Mouse (Mus musculus): ENCODE measurements around the gene Rnf220. TPM values are rescaled to one million over a fixed set of nuclear protein-coding genes. Genes with fewer than 3 reads are reported as not detected.
A peak's percentile ranks its signal among the peaks of the same experiment; 100 is the strongest.

The Rnf220 gene
- total RNA-seq, 1 experiment from 2014 or later, result 90.9 TPM

DNA sequence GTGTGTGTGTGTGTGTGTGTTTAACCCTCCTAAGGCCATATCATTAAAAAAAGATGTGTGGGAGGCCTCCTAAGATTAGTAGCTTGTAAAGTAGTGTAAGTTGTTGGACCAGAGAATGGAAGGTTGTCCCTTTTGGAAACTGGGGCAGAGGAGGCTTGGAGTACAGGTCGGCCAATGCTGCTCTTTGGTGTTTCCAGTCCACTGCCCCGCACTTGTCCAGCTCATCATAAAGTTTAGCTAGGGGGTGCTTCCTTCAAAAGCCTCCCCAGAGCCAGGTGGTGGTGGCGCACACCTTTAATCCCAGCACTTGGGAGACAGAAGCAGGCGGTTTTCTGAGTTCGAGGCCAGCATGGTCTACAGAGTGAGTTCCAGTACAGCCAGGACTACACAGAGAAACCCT lies 244.1 kb downstream of the Rnf220 start:
- ATAC-seq (replicated peaks in 1 of 2; ENCODE audit: insufficient read depth in 1 of 2, low FRiP score in 2 of 2, low TSS enrichment in 1 of 2, low read depth in 1 of 2, poor library complexity in 2 of 2, severe bottlenecking in 2 of 2), result no peak

- ATAC-seq (replicated peaks in 1 of 2; ENCODE audit: insufficient read depth in 1 of 2, low FRiP score in 2 of 2, low TSS enrichment in 1 of 2, low read depth in 1 of 2, poor library complexity in 2 of 2, severe bottlenecking in 2 of 2), result no peak
Measured at GRCm38 (mm10) chr4:117252351-117252750, 244.5 kb downstream of the Rnf220 start.

DNA sequence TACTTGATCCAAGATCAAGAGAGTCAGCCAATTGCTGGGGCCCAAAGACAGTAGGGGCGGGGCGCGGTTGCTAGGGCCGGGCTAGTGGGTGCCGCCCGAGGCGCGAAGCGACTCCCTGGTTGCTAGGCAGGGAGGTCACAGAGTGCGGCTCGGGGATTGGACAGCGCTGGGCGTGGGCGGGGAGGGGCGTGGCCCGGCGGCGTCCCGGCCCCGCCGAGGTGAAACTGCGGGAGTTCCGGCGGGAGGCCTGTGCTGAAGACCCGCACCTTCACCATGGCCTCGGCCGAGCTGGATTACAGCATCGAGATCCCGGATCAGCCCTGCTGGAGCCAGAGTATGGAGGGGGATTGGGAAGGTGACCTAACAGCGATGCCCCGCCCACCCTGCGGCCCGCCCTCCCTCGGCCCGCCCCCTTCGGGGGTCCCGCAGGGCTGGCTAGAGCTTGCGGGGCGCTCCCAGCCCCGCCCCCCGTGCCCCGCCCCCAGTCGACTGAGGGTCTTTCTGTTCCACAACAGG lies 245.0 kb downstream of the Rnf220 start, which contains the start of the genes Tmem53 and Armh1:
Gene Tmem53, plus strand, starts transcription at position 151 of the 516 bp plus-strand sequence.
Gene Armh1, minus strand, starts transcription at position 325 of the 516 bp plus-strand sequence.
- ATAC-seq (replicated peaks in 1 of 2; ENCODE audit: insufficient read depth in 1 of 2, low FRiP score in 2 of 2, low TSS enrichment in 1 of 2, low read depth in 1 of 2, poor library complexity in 2 of 2, severe bottlenecking in 2 of 2), result peak; percentile 91 to 95

GRCm38 (mm10) chr4:117250982-117251381 lies 245.9 kb downstream of the Rnf220 start:
- ATAC-seq (replicated peaks in 1 of 2; ENCODE audit: insufficient read depth in 1 of 2, low FRiP score in 2 of 2, low TSS enrichment in 1 of 2, low read depth in 1 of 2, poor library complexity in 2 of 2, severe bottlenecking in 2 of 2), result no peak

DNA sequence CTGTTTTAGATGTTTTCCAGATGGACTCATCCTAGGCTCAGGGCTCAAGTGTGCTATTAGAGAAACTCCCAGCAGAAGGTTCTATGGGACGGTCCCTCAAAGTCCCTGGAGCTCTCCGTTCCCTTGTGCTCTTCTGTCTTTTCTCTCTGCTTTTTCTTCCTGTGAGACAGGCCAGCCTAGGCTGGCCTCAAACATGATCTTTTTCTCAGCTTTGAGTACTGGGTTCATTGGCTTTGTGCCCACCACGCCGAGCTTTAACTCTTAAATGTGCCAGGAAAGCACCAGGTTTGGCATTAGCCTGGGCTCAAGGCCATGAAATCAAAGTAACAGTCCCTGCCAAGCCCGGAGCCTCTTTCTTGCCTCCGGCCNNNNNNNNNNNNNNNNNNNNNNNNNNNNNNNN lies 256.0 kb downstream of the Rnf220 start:
- ATAC-seq (replicated peaks in 1 of 2; ENCODE audit: insufficient read depth in 1 of 2, low FRiP score in 2 of 2, low TSS enrichment in 1 of 2, low read depth in 1 of 2, poor library complexity in 2 of 2, severe bottlenecking in 2 of 2), result no peak

- no peak for ATAC-seq (replicated peaks in 1 of 2; ENCODE audit: insufficient read depth in 1 of 2, low FRiP score in 2 of 2, low TSS enrichment in 1 of 2, low read depth in 1 of 2, poor library complexity in 2 of 2, severe bottlenecking in 2 of 2)
Measured at GRCm38 (mm10) chr4:117239153-117239552, 257.7 kb downstream of the Rnf220 start.

DNA sequence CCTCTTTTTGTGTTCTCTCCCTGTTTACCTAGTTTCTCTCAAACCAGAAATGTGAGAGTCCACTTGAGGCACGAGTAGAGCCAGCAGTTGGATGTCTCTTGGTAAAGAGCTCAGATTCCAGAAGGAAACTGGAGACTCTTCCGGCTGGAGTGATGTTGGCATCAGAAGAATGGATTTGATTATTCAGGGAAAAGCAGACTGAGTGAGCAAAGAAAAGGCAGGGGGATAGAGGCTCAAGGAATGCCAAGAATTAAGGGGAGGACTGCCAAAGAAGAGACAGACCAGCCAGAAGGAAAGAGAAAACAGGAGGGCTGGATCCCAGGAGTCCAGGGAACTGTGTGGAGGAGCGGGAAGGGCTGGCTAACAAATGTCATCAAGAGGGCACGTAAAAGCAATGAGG lies 261.0 kb downstream of the Rnf220 start:
- ATAC-seq (replicated peaks in 1 of 2; ENCODE audit: insufficient read depth in 1 of 2, low FRiP score in 2 of 2, low TSS enrichment in 1 of 2, low read depth in 1 of 2, poor library complexity in 2 of 2, severe bottlenecking in 2 of 2), result no peak

GRCm38 (mm10) chr4:117234166-117234741 lies 262.6 kb downstream of the Rnf220 start:
- ATAC-seq (replicated peaks in 1 of 2; ENCODE audit: insufficient read depth in 1 of 2, low FRiP score in 2 of 2, low TSS enrichment in 1 of 2, low read depth in 1 of 2, poor library complexity in 2 of 2, severe bottlenecking in 2 of 2), result no peak

DNA sequence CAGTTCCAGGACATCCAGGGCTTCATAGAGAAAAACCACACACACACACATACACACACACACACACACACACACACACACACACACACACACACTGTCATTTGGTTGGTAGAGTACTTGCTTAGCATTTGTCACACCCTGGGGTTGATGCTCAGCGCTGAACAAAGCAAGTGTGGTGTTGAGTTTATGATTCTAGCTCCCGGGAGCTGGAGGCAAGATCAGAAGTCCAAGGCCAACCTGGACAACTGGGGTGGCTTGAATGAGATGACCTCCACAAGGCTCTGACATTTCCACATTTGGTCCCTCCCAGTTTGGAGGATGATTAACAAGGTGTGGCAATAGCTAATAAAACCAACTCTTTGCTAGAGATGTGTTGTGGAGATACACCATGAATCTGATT lies 265.6 kb downstream of the Rnf220 start:
- ATAC-seq (replicated peaks in 1 of 2; ENCODE audit: insufficient read depth in 1 of 2, low FRiP score in 2 of 2, low TSS enrichment in 1 of 2, low read depth in 1 of 2, poor library complexity in 2 of 2, severe bottlenecking in 2 of 2), result no peak

- no peak for ATAC-seq (replicated peaks in 1 of 2; ENCODE audit: insufficient read depth in 1 of 2, low FRiP score in 2 of 2, low TSS enrichment in 1 of 2, low read depth in 1 of 2, poor library complexity in 2 of 2, severe bottlenecking in 2 of 2)
Measured at GRCm38 (mm10) chr4:117230331-117230730, 266.5 kb downstream of the Rnf220 start.

DNA sequence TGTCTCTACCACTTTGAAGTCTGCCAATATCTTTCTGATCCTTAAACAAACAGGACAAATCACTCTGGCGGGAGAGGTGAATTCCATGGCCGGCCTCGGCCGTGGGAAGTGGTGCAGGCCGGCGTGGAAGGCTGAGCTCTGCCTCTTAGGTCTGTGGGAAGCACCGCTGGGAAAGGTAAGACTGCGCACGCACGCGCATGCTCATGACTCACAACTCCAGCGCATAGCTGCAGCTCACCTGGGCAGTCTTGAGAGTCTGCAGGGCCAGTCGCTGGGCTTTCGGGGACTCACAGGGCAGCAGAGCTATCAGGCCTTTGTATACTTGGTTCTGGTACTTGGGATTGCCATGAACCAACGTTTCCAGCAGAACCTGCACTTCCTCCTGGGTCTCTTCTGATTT lies 267.3 kb downstream of the Rnf220 start:
- ATAC-seq (replicated peaks in 1 of 2; ENCODE audit: insufficient read depth in 1 of 2, low FRiP score in 2 of 2, low TSS enrichment in 1 of 2, low read depth in 1 of 2, poor library complexity in 2 of 2, severe bottlenecking in 2 of 2), result no peak

- ATAC-seq (replicated peaks in 1 of 2; ENCODE audit: insufficient read depth in 1 of 2, low FRiP score in 2 of 2, low TSS enrichment in 1 of 2, low read depth in 1 of 2, poor library complexity in 2 of 2, severe bottlenecking in 2 of 2), result no peak
Measured at GRCm38 (mm10) chr4:117225250-117225649, 271.6 kb downstream of the Rnf220 start.

GRCm38 (mm10) chr4:117224122-117224521 lies 272.7 kb downstream of the Rnf220 start:
- no peak for ATAC-seq (replicated peaks in 1 of 2; ENCODE audit: insufficient read depth in 1 of 2, low FRiP score in 2 of 2, low TSS enrichment in 1 of 2, low read depth in 1 of 2, poor library complexity in 2 of 2, severe bottlenecking in 2 of 2)

DNA sequence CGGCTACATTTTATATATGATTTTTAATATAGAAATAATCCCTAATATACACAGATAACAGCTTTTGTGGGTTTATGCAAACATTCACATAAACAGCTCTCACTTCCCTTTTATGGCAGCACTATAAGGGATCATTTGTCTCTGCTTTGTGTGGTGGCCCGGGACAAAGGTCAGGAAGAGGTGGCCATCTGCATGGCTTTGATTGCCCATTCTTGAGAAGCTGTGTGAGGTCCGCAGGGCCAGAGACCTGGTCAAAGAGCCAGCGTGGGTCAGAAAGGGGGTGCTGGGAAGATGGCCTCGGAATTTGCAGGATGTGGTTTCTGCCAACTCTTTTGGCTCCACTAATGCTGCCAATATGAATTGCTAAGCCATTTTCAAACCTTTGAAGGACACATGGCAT lies 273.9 kb downstream of the Rnf220 start:
- ATAC-seq (replicated peaks in 1 of 2; ENCODE audit: insufficient read depth in 1 of 2, low FRiP score in 2 of 2, low TSS enrichment in 1 of 2, low read depth in 1 of 2, poor library complexity in 2 of 2, severe bottlenecking in 2 of 2), result no peak

- no peak for ATAC-seq (replicated peaks in 1 of 2; ENCODE audit: insufficient read depth in 1 of 2, low FRiP score in 2 of 2, low TSS enrichment in 1 of 2, low read depth in 1 of 2, poor library complexity in 2 of 2, severe bottlenecking in 2 of 2)
Measured at GRCm38 (mm10) chr4:117221836-117222235, 275.0 kb downstream of the Rnf220 start.

Other genes starting within 250 kb of the Rnf220 start
- gene Tmem53, start 245.1 kb downstream of the Rnf220 start, total RNA-seq (2017), result 3.8 TPM in 1 of 2 replicates, not detected in the other
- gene Armh1, start 244.9 kb downstream of the Rnf220 start, total RNA-seq (2017), result not detected in 2 replicates
- gene Eri3, start 53.3 kb upstream of the Rnf220 start, total RNA-seq (2017), result 28.2 and 50.3 TPM in 2 replicates
- 18.1 and 28.0 TPM in 2 replicates for gene Dmap1, start 185.2 kb upstream of the Rnf220 start, total RNA-seq (2017)
- gene Gm12845, start 227.4 kb upstream of the Rnf220 start, total RNA-seq (2017), result not detected in 2 replicates

All from hematopoietic stem cell, adult 5-6 weeks (primary cell).